Mouse (Mus musculus) telencephalon, adult 2 months (tissue): ENCODE results near the gene Wrap73.
A peak's percentile ranks its signal among the peaks of the same experiment; 100 is the strongest.

ENCODE experiments used
- DNase-seq: peaks from one replicate; pipeline ENCODE4 v3.0.0-alpha.2; 2011; ENCODE audit warnings: low read depth, low spot score

Wrap73 gene

DNA sequence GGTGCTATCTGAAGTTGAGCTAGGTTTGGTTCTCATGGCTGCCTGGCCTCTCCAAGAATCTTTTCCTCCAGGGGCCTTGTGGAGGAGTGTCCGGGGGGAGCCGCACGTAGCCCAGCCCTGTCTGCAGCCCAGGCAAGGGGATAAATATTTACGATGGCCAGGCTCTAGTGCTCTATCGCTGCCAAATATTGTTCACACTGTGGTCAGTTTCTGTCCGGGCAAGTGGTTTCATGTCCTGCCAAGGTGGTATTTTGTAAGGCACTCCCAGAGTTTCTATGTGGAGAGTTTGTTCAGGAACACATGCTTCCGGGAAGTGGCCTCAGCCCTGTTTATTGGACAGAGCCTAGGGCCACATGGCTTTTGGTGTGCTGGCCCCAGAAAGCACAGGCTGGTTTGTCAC lies 38.8 kb downstream of the Wrap73 start:
- no peak for DNase-seq

GRCm38 (mm10) chr4:154183566-154183965 lies 41.4 kb downstream of the Wrap73 start:
- DNase-seq = no peak

- no peak for DNase-seq
Observed at GRCm38 (mm10) chr4:154185001-154185400, 42.8 kb downstream of the Wrap73 start.

- DNase-seq = no peak
Observed at GRCm38 (mm10) chr4:154186002-154186537, 43.9 kb downstream of the Wrap73 start.

DNA sequence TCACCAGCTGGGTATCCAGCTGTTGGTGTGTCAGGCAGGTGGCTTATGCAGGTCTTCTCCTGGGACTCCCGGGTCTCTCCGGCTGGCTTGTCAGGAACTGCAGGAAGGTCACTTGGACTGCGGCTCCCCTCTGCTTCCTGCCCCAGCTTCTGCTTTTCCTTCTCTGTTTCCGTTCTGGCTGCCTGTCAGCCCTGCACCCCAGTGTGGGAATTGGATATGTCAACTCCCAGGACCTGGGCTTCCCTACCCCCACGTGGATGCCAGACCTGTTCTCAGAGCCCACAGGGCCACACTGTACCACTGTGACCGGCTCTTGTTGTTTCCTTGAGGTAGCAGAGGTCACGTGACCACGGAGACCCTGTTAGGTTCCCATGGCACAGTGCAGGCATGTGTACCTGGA lies 46.8 kb downstream of the Wrap73 start:
- no peak for DNase-seq

- DNase-seq = no peak
Observed at GRCm38 (mm10) chr4:154197961-154198360, 55.8 kb downstream of the Wrap73 start.

GRCm38 (mm10) chr4:154198377-154198961 lies 56.3 kb downstream of the Wrap73 start:
- DNase-seq = no peak

- no peak for DNase-seq
Observed at GRCm38 (mm10) chr4:154201511-154201910, 59.3 kb downstream of the Wrap73 start.

DNA sequence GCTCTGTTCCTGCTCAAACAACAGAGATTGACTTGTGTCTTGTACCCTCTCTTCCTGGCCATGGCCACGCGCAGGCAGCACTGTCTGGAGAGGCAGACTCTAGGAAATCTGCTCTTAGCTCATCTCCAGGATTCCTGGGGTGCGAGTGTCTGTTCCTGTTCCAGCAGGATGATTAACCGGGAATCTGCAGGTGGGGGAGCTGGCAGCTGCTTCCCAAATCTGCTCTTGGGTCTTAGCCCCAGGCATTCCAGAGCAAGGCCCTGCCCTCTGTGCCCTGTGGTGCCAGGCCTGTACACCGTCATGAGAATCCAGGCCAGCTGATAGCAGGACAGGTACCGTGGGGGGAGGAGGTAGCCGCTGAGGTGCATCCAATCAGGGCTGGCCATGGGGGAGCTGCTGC lies 62.4 kb downstream of the Wrap73 start:
- DNase-seq = no peak

DNA sequence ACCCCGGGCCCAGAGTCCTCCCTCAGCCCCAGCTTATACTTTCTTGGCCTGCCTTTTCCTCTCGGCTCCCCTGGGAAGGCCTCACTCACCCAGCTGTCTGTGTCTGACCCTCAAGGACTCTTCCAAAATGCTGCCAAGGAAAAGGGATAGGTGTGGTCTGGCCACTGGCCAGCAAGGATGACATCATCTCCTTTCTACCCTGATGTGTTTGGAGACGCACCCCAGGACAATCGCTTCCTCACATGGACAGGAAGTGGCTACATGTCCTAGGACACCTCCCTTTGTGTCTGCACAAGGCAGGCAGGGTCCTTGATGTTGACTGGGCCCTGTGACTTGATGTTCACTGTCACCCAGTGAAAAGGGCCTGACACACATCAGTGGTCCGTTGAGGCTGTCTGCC lies 63.2 kb downstream of the Wrap73 start:
- no peak for DNase-seq

- peak; percentile 24 for DNase-seq
Observed at GRCm38 (mm10) chr4:154207261-154207660, 65.1 kb downstream of the Wrap73 start.

- DNase-seq = no peak
Observed at GRCm38 (mm10) chr4:154209054-154209453, 66.9 kb downstream of the Wrap73 start.

DNA sequence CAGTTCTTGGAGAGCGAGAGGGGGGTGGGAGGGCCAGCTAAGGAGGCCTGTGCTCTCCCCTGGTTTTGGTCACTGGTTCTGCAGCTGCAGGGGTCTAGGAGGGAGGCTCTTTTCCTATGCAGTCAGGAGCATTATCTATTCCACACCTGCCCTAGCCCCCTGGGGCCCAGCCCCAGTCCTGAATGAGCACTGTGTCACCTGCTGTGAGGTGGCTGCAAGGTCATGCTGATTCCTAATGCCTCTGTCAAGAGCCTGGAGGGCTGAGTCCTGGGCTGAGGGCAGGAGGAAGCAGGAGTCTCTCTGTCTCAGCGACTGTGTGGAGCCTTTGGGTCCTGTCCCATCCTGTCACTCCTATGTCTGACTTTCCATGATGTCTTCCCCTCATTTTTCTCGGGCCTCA lies 67.7 kb downstream of the Wrap73 start:
- no peak for DNase-seq

DNA sequence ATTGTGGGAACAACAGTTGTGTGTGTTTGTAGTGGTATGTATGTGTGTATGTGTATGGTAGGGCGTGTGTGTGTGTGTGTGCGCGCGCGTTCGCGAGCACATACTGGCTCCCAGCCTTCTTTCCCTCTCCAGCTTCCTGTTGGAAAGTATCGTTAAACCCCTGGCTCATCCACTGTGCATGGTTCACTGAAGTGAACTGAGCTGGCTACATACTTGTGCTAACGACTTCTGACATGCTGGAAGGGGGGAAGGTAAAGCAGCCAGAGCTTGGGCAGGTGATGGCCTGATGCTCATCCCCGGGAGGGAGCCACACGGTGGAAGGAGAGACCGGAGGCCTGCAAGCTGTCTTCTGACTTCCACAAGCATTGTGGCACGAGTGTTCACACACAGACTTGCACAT lies 69.3 kb downstream of the Wrap73 start:
- no peak for DNase-seq

GRCm38 (mm10) chr4:154213586-154213985 lies 71.4 kb downstream of the Wrap73 start:
- DNase-seq = no peak

GRCm38 (mm10) chr4:154214075-154214474 lies 71.9 kb downstream of the Wrap73 start:
- no peak for DNase-seq
